Mouse (Mus musculus) left cerebral cortex, adult 9 months (tissue): ENCODE measurements around the gene Sp9.

Experiments used
- DNase-seq, 2 experiments: peaks; one replicate each; pipeline ENCODE4 v3.0.0; 2022; ENCODE audit warnings: low spot score in 2 of 2

Sp9 gene

GRCm38 (mm10) chr2:73312152-73313116, 40.7 kb downstream of the Sp9 start, which contains the start of the genes Scrn3 and Cir1:
Scrn3 (plus strand) TSS chr2:73312601.
Cir1 (minus strand) TSS chr2:73312701.
- DNase-seq = peak; percentile 87 to 94

GRCm38 (mm10) chr2:73313117-73313501, 41.4 kb downstream of the Sp9 start:
- peak in 1 of 2 experiments; percentile 34 for DNase-seq

DNA sequence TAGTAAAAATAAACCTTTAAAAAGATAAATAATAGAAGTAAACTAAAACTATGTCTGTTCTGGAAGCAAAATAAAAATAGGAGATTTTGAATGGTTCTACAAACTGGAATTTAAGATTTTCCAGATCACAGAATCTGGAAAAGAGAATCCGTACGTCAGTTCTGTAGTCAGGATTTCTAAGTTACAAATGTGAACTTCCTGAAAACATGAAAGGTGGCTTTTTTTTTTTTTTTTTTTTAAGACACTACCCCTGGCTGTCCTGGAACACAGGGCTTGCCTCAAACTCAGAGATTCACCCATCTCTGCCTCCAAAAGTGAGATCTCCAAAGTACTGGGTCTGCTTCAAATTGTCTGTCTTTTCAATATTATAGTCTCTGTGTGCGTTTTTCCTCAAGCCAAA, 42.6 kb downstream of the Sp9 start:
- DNase-seq = no peak

- no peak for DNase-seq
These were observed 45.7 kb downstream of the Sp9 start for GRCm38 (mm10) chr2:73317426-73317825.

DNA sequence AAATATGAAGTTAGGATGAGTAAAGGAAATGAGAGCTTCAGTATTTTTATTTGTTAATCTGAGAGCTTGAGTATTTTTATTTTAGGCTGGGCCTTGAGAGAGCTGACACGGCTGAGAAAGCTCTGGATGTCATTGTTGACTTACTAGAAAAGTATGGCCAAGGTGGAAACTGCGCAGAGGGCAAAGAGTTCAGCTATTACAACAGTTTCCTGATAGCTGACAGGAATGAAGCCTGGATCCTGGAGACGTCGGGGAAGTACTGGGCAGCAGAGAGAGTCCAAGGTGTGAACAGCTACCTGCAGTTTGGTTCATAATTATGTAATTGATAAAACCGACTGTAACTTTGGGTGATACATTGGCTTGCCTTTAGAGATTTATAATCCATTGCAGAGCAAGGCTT, 47.5 kb downstream of the Sp9 start:
- DNase-seq = no peak

DNA sequence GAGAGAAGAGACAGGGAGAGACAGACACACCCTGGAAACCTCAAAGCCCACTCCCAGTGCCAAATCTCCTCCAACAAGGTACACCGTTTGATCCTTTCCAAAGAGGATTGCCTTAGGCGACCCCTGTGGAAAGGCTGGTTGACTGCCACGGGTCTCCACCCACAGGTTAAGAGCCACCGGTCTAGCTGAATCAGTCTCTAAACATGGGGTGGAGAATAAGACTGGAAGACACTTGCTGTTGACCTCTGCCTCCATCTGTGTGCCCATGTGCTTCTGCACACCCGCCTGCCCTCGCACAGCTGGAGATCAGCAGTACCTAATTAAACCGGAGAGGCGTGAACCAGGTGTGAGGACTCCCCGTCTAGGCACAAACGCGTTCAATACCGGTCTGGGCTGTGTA, 51.3 kb downstream of the Sp9 start:
- DNase-seq = no peak

DNA sequence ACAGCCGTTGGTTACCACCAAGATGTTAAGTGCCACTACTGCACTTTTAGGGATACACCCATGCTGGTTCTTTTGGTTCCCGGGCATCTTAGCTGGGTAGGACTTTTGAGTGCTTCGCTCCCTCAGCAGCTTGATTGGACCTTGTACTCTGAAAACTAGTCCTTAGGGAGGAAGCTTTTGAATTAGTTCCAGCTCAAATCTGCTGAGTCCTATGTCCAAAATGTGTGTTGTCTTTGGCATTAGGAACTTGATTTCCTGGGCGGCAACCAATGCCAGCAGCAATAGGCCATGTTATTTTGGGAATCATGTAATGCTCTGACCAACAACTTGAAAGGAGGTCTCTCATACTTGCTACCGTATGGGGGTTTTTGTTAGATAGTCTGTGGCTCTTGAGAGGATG, 54.1 kb downstream of the Sp9 start:
- no peak for DNase-seq
